Mouse (Mus musculus): Measurements from ENCODE around the gene Cd33. TPM values are rescaled to one million over a fixed set of nuclear protein-coding genes. Genes with fewer than 3 reads are reported as not detected.

Gene Cd33
- total and polyA plus RNA-seq, 3 experiments, result not detected

GRCm38 (mm10) chr7:43482090-43482716 is 62.0 kb downstream of the Cd33 start:
- no peaks in the 10 kb centered on the region for H3K36me3 ChIP-seq (ENCODE audit: control insufficient read depth in 1 of 2, insufficient read depth in 2 of 2, low read length in 2 of 2)
- no peak overlapping the region for H3K27ac ChIP-seq (ENCODE audit: control insufficient read depth, low read depth, low read length)
- no peaks in the 10 kb centered on the region for H3K79me2 ChIP-seq (ENCODE audit: control insufficient read depth, insufficient read depth, low read length, poor library complexity)
- TF ChIP-seq E2F4 (IDR thresholded peaks at IDR 0.05; ENCODE audit: borderline replicate concordance, low read depth, low read length) (no peak), MEF2A (IDR thresholded peaks at IDR 0.05; ENCODE audit: extremely low read depth, insufficient replicate concordance, low read depth, low read length, poor library complexity, severe bottlenecking) (no peak), NELFE (IDR thresholded peaks at IDR 0.05; ENCODE audit: low read depth, low read length) (no peak), KAT2A (conservative IDR thresholded peaks at IDR 0.05; ENCODE audit: low read depth, low read length) (no peak), NRF1 (IDR thresholded peaks at IDR 0.05; ENCODE audit: insufficient read depth, low read depth, low read length, poor library complexity, severe bottlenecking) (no peak), JUND (IDR thresholded peaks at IDR 0.05; ENCODE audit: low read depth, low read length) (no peak), ZKSCAN1 (IDR thresholded peaks at IDR 0.05; ENCODE audit: low read depth, low read length) (no peak), POLR2AphosphoS5 (IDR thresholded peaks at IDR 0.05; ENCODE audit: borderline replicate concordance, low read depth, low read length) (no peak), RAD21 (IDR thresholded peaks at IDR 0.05; ENCODE audit: low read depth, low read length) (no peak), SIN3A (IDR thresholded peaks at IDR 0.05; ENCODE audit: low read length) (no peak), ZNF384 (IDR thresholded peaks at IDR 0.05; ENCODE audit: low read depth, low read length) (no peak), USF1 (IDR thresholded peaks at IDR 0.05; ENCODE audit: low read depth, low read length) (no peak), CTCF (IDR thresholded peaks at IDR 0.05 in 2 of 3, conservative IDR thresholded peaks at IDR 0.05 in 1 of 3; ENCODE audit: control insufficient read depth in 1 of 3, insufficient read depth in 1 of 3, low read depth in 2 of 3, low read length in 3 of 3, poor library complexity in 1 of 3, severe bottlenecking in 1 of 3) (no peak)
- H3K9me3 ChIP-seq (replicated peaks; ENCODE audit: insufficient read depth, low read length), result no peaks in the 10 kb centered on the region
- H3K9ac ChIP-seq (ENCODE audit: control insufficient read depth, low read depth, low read length, poor library complexity, severe bottlenecking), result no peak overlapping the region
- no peaks in the 10 kb centered on the region for H3K4me1 ChIP-seq (ENCODE audit: control insufficient read depth in 1 of 2, insufficient read depth in 2 of 2, low read length in 2 of 2)
- no peak for DNase-seq (ENCODE audit: low read depth, low spot score)
- no peaks in the 10 kb centered on the region for H3K27me3 ChIP-seq (ENCODE audit: control insufficient read depth in 1 of 2, insufficient read depth in 2 of 2, low read length in 2 of 2)
- H3K4me3 ChIP-seq (ENCODE audit: control insufficient read depth in 1 of 2, insufficient read depth in 1 of 2, low read depth in 2 of 2, low read length in 2 of 2), result no peak overlapping the region

GRCm38 (mm10) chr7:43481191-43481590 is 63.0 kb downstream of the Cd33 start:
- H3K27me3 ChIP-seq (ENCODE audit: control insufficient read depth in 1 of 2, insufficient read depth in 2 of 2, low read length in 2 of 2), result no peaks in the 10 kb centered on the region
- H3K9ac ChIP-seq (ENCODE audit: control insufficient read depth, low read depth, low read length, poor library complexity, severe bottlenecking), result no peak overlapping the region
- no peaks in the 10 kb centered on the region for H3K36me3 ChIP-seq (ENCODE audit: control insufficient read depth in 1 of 2, insufficient read depth in 2 of 2, low read length in 2 of 2)
- no peaks in the 10 kb centered on the region for H3K79me2 ChIP-seq (ENCODE audit: control insufficient read depth, insufficient read depth, low read length, poor library complexity)
- no peaks in the 10 kb centered on the region for H3K4me1 ChIP-seq (ENCODE audit: control insufficient read depth in 1 of 2, insufficient read depth in 2 of 2, low read length in 2 of 2)
- DNase-seq (ENCODE audit: low read depth, low spot score), result no peak
- no peak for TF ChIP-seq UBTF (IDR thresholded peaks at IDR 0.05; ENCODE audit: borderline replicate concordance, insufficient read depth, low read depth, low read length)
- TF ChIP-seq GATA1 (IDR thresholded peaks at IDR 0.05; ENCODE audit: low read depth, low read length), result no peak
- TF ChIP-seq RAD21 (IDR thresholded peaks at IDR 0.05; ENCODE audit: low read depth, low read length), result no peak
- no peak for TF ChIP-seq TBP (IDR thresholded peaks at IDR 0.05; ENCODE audit: low read depth, low read length)
- H3K4me3 ChIP-seq (ENCODE audit: control insufficient read depth in 1 of 2, insufficient read depth in 1 of 2, low read depth in 2 of 2, low read length in 2 of 2), result no peak overlapping the region
- H3K27ac ChIP-seq (ENCODE audit: control insufficient read depth, low read depth, low read length), result no peak overlapping the region
- no peaks in the 10 kb centered on the region for H3K9me3 ChIP-seq (replicated peaks; ENCODE audit: insufficient read depth, low read length)
